Mouse (Mus musculus) right cerebral cortex, adult 2 months (tissue): ENCODE measurements around the gene Ift43.

Experiments used
- DNase-seq, 2 experiments: peaks; one replicate each; pipeline ENCODE4 v3.0.0; 2021 to 2022; ENCODE audit warnings: low spot score in 2 of 2

Gene Ift43

DNA sequence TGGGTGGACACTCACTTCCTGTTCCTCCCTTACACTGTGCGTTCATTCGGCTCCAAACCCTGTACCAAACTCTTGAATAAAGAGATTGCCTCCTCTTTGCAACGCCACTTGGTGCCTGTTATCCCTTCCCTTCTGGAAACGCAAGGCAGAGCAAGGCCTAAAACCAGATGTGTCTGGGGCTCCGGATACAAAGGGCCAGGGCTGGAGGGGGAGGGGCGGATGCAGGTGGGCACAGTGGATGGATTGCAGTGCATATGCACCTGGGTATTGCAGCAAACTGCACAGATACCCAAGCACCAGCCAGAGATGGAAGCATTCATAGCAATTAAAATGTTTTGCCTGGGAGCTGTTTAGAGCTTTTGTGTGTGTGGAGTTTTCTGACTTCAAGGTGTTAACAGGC lies 91.0 kb downstream of the Ift43 start:
- DNase-seq = no peak

DNA sequence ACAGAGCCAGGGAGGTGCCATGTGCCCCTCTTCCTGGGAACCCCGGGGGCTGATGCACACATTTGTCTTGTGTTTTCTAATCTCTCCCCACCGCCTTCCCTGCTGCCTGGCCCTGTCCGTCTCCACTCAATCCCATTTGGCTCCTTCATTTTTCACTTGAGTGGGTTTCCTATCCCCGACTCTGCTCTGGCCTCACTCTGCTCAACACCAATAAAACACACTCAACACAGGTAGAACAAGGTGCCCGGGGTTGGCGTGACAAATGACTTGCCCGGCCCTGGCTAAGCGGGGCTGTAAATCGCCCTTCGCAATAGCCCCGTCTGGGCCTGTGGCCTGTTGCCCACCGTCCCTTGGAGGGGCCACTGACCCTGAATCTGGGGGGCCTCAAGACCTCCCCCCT lies 92.0 kb downstream of the Ift43 start:
- DNase-seq = no peak

DNA sequence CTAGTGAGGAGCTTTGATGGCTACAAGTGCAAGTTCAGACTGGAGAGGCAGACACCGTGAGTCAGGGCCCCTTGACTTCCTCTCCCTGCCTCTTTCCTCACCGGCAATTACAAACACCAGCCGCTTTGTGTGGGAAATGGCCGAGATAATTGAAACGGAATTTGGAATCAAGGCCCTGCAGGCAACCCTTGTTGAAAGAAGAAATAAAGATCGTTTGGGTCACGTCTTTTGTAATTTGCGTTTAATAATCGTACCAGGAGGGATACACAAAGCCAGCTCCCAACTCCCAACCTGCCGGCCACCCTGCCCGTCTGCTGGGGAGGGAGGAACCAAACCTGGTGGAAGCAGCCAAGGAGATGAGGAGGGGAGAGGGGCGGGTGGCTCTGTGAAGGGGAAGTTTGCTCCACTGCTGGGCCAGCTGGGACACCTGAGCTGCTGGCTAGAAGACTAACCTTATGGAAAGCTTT lies 93.2 kb downstream of the Ift43 start:
- no peak for DNase-seq

DNA sequence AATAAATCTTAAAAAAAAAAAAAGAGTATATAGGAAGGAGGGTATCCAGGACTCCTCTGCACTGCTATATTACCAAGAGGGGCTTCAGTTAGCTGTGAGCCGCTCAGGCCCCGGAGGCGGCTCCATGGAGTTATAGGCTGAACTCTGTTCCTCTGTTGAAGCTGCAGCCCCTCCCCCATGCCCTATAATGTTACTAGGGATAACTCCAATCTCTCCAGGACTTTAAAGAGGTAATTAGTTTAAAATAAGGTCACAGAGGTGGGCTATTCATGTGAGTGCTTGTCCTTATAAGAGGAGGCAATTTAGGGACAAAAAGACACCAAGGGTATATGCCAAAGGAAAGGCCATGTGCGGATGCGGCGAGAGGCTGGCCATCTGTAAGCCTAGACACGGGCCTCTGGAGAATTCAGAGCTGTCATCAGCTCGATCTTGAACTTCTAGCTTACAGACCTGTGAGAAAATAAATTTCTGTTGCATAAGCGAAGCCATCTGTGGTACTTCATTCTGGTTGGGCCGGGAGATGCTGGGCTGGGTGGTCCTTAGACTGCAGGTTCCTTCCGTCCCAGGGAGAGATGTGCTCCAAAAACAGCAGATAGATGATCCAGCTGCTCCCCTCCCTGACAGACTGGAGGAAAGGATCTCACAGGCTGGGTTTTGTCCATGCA lies 94.5 kb downstream of the Ift43 start:
- no peak for DNase-seq

DNA sequence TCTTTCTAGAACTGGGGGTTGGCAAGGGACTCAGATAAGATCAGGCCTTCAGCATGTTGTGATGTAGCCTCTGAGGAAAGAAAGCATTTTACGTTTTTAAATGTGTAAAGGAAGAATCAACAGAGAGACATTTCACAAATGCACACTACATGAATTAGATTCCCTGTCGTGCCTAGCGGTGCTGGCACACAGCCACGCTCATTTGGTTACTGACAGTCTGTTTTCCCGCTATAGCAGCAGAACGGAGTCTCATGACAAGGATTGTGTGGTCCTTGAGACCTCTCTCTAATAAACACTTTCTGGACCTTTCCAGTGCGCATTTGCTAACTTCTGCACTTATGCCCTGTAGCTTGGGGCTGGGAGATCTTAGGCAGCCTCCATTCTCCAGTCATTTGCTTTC lies 96.9 kb downstream of the Ift43 start:
- DNase-seq = no peak

DNA sequence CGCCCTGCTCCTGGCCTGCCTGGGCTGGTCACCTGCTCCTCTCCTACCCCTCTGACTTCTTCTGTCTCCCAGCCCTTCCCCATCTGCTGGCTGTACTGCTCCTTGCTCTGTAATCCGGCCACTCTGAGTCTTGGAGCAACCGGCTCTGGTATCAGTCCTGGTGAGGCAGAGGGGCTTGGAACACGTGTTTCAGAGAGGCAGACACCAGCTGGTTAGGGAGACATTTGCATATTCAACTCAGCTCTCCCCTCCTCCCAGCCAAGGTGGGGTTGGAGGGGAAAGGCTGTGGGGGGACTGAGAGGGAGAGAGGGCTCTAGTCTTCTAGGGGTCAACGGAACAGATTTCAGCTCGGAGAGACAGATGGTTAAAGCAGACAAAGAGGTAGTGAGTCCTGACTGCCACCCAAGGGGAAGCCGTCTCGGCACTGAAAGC lies 99.0 kb downstream of the Ift43 start:
- no peak for DNase-seq

DNA sequence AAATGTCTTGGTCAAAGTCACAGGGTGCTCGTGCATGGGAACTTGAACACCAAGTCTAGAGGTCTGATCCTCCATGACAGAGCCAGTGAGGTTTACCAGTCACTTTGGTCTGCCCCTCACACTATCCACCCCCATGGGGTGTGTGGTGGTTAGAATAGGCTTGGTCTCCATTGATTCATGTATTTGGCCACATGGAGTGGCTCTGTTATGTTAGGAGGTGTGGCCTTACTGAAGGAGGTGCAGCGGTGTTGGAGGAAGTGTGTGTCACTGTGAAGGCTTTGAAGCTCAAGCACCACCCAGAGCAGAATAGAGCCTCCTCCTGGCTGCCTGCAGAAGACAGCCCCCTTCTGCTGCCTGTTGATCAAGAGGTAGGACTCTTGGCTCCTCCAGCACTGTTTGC lies 99.5 kb downstream of the Ift43 start:
- no peak for DNase-seq

DNA sequence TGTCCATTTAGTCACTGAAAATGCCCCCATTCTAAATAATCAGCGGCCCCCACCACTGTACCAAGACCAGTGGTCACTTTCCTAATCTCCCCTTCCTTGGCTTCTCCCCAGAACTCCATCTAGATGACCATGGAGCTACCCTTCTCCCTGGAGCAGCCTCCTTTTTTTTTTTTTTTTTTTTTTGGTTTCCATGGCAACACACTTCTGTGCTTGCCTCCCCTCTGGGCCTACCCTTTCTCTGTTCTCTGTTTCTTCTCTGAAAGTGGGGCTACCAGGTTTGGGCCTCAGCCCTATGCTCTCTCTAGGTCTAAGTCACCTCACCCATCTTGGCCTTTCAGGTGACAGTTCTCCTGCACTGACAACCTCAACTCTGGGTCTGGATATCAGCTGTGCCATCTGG lies 100.1 kb downstream of the Ift43 start:
- no peak for DNase-seq

DNA sequence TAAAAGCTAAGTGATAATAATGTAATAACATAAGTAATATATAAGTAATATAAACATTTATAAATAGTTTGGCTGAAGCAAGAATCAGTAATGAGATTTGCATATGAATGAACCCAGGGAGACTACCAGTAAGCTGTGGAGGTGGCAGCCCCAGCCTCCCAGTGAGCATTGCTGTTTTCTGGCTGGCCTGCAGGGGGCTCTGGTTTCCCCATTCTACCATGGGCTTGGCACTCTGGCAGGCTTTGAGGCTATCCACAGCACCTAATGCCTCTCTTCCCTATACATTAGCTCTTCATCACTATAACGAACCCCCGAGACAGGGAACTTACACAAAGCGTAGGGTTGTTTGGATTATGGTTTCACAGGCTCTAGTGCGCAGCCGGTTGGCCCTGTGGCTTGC lies 105.8 kb downstream of the Ift43 start:
- no peak for DNase-seq

DNA sequence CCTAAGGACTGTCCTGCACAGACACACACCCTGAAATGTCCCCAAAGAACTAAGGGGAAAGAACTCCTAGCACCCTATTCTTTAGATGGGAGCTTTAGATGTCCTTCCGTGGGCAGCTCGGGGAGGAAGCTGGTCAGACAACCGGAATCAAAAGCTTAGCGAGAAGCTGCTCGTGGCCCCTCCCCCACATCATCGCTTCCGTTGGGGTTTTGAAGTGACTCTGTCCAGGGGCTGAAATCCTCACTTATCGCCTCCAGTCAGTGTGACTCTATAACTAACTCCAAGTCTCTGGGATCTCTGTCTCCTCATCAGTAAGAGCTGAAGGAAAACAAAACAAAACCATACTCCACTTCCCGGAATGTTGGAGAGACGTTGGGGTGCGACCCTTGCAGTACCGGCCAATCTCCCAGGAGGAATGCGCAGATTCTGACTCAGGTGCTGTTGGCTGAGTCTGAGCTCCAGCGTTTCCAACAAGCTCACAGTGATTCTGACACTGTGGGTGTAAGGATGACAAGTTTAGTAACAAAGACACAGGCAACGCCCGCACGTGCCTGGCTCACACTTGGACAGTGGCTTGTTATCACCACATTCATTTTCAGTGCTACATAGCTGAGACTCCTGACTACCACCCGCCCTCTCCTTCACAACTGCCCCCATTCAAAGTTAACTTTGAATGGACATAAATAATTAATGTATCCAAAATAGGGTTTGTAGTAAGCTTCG lies 107.4 kb downstream of the Ift43 start:
- DNase-seq = peak; percentile 50 to 64

DNA sequence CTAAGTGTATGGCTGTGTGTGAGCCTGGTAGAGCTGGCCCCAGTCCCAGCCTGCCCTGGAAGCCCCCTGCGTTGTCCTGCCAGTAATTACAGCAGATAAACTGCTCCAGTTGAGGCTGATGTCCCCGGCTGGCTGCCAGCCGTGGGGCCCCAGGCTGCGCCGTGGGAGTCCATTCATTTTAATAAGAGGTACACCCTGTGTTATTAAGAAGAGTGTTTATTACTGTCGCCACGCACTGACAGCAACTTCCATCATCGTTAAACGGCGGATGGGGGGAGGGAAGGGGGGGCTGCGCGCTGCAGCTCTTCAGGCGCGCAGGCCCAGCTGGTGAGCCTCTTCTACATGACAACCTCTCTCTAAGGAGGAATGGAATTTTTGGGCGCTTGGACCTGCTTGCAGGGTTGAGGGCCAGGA lies 109.7 kb downstream of the Ift43 start:
- no peak for DNase-seq

DNA sequence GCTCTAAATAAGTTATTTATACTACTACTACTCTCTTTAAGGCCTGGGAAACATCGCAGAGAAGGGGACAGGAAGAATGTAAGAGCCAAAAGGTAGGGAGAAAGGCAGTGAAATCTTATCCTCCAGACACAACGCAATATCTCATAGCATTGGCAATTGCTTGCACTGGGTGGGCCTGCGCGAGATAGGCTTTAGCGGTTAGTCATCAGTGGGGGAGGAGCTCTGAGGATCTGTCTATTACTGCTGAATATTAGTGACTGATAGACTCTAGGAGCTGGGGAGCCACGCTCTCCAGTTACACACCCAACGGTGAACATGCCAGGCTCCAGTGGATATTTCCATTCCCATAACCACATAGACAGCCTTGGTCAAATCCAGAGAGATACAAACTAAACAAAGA lies 114.6 kb downstream of the Ift43 start:
- no peak for DNase-seq

DNA sequence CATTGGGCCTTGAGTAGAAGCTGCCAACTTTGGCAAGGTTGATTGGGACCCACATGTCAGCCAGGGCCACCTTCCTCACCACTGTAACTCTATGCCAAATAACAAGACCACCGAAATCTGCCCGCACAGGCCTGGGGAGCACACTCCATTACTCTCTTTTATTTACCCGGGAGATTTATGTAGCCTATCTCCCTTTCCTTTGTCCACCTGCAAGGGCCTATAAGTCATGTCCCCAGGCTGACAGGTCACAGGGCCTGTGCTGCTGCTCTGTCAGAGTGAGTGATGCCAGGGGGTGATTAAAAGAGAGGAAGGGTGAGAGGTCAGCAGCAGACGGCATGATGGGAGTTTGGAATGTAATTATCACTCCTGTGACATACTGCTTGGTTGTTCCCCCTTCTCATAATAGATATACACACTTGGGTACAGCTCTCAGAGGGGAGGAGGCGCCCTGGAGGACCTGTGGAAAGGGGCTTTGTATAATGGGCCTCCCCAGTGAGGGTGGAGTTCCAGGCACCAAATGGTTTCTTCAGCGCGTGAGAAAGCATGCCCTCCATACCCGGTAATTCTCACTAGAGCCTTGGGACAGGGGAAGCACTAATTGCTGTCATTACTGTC lies 121.2 kb downstream of the Ift43 start:
- no peak for DNase-seq

DNA sequence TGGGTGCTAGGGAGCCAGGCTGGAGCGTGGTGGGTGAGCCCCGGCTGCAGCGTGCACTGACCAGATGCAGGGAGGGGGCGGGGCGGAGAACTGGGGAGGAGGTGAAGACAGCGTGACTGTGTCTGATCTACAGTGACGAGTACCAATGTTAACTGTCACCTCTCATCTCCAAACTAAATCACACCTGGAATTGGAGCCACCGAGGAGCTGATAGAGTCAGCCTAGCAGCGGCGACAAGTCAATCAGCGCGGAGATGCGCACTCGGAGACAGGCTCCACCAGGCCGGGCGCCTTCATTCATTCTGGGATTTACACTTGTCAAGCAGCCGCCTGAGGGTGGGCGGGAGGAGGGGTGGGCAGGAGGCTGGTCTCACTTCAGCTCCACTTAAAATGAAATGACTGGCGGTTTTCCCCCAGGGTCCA lies 128.8 kb downstream of the Ift43 start:
- DNase-seq = no peak
